Mouse (Mus musculus) ES-Bruce4 (cell line): Measurements from ENCODE around the gene Papola. TPM values are rescaled to one million over a fixed set of nuclear protein-coding genes. Genes with fewer than 3 reads are reported as not detected.

ENCODE experiments used
- H3K27ac ChIP-seq: 2 replicates; pipeline ENCODE4 v1.5.1; 2012; ENCODE audit warnings: low read length, inconsistent platforms; ENCODE audit not compliant: insufficient read depth
- H3K27me3 ChIP-seq: 2 replicates; pipeline ENCODE4 v1.6.1; 2012; ENCODE audit warnings: mild to moderate bottlenecking, low read length, inconsistent platforms; ENCODE audit not compliant: control insufficient read depth, poor library complexity, insufficient read depth, severe bottlenecking
- H3K36me3 ChIP-seq: 2 replicates; pipeline ENCODE4 v1.6.1; 2012; ENCODE audit warnings: inconsistent platforms, mild to moderate bottlenecking, low read length, moderate library complexity; ENCODE audit not compliant: control insufficient read depth, poor library complexity, insufficient read depth, severe bottlenecking
- H3K4me1 ChIP-seq: one replicate; pipeline ENCODE4 v1.8.1; 2011; ENCODE audit warnings: low read length; ENCODE audit not compliant: control insufficient read depth, insufficient read depth
- H3K4me3 ChIP-seq: 2 replicates; pipeline ENCODE4 v1.5.1; 2011; ENCODE audit warnings: low read depth, mild to moderate bottlenecking, low read length
- H3K9ac ChIP-seq: 2 replicates; pipeline ENCODE4 v1.6.1; 2012; ENCODE audit warnings: low read depth, mild to moderate bottlenecking, inconsistent platforms; ENCODE audit not compliant: poor library complexity, severe bottlenecking
- H3K9me3 ChIP-seq: replicated peaks from 2 replicates; pipeline ENCODE4 v1.6.1; 2012; ENCODE audit warnings: mild to moderate bottlenecking, low read length, inconsistent platforms; ENCODE audit not compliant: control insufficient read depth, poor library complexity, insufficient read depth, severe bottlenecking
- CTCF ChIP-seq: IDR thresholded peaks from one replicate; pipeline ENCODE4 v1.8.1; 2011; ENCODE audit warnings: low read depth, low read length
- EP300 ChIP-seq: IDR thresholded peaks from 2 replicates; pipeline ENCODE4 v1.6.1; 2011; ENCODE audit warnings: low read depth, low read length; ENCODE audit not compliant: insufficient read depth
- POLR2A ChIP-seq: IDR thresholded peaks from one replicate; pipeline ENCODE4 v1.8.1; 2011; ENCODE audit warnings: low read length; ENCODE audit not compliant: insufficient read depth
- polyA plus RNA-seq: library from polyadenylated mRNA; stranded (reverse); fragments of >200 nt; gene quantifications from 2 replicates; pipeline ENCODE4 v1.2.4, GENCODE M21; 2011; ENCODE audit warnings: low read depth; ENCODE audit not compliant: missing spikeins, insufficient read depth, insufficient read length

Gene Papola
- polyA plus RNA-seq, 1 experiment = 251 TPM

DNA sequence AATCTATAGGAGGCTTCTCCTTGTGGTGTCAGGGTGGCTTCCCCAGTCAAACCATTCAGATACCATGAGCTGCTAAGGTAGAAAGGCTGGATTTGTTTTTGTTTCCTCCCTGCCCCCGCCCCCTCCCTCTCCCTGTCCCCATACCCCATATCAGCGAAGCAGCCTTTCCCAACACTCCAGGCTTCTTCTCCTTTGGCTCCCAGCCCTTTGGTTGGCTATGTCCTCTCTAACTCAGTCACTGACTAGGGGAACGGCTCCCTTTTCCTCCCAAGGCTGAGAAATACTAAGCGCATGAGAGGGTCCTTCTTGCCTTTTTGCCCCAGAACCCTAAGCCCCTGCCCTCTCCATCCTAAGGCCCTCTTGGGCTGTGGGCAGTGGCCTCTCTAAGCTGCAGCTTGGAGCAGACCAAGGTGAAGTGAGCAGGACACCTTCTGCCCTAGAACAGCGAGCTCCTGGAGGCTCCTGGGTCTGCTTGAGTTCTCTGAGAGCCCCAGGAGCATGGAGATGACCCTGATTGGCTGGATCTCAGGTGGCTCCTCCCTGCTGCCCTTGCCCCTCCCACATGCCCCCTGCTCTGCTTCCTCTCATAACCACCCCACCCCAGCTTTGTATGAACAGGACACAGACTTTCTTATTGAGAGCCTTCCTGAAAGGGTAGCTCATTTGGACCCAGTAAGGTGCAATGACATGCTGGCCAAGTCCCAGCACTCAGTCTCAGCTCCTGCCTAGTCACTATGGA lies 73.6 kb downstream of the Papola start:
- H3K27ac ChIP-seq = no peak overlapping the region
- H3K36me3 ChIP-seq = no peaks in the 10 kb centered on the region
- H3K27me3 ChIP-seq = no peaks in the 10 kb centered on the region
- no peak overlapping the region for H3K9ac ChIP-seq
- TF ChIP-seq CTCF = no peak
- TF ChIP-seq POLR2A = no peak
- TF ChIP-seq EP300 = no peak
- H3K9me3 ChIP-seq = no peaks in the 10 kb centered on the region
- H3K4me3 ChIP-seq = no peak overlapping the region
- H3K4me1 ChIP-seq = no peaks in the 10 kb centered on the region

DNA sequence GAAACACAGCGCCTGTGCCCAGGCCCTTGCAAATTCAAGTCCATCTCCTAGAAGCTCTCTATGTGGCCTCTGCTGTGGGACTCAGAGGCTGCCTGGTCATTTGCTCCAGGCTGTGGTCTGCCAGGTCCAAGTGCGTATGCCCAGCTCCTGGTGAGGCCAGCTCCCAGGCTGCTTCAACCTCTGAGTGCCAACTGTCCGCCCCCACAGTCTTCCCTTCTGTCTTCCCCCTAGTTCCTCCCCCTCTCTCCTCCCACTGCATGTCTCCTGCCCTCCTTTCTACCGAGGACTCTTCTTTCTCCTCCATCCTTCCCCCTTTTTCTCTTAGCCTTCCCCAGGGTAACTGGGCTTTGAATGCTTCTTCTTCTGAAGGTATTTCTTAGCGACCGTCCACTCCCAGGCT lies 77.6 kb downstream of the Papola start:
- no peak for TF ChIP-seq EP300
- no peak for TF ChIP-seq POLR2A
- TF ChIP-seq CTCF = no peak
- Histone ChIP-seq H3K4me3 (no peak overlapping the region), H3K9me3 (no peaks in the 10 kb centered on the region), H3K27me3 (no peaks in the 10 kb centered on the region), H3K27ac (no peak overlapping the region), H3K9ac (no peak overlapping the region; the same call in 1 of the 2 replicates), H3K36me3 (no peaks in the 10 kb centered on the region), H3K4me1 (no peaks in the 10 kb centered on the region)

- Histone ChIP-seq H3K9ac (no peak overlapping the region; the same call in 1 of the 2 replicates), H3K4me1 (no peaks in the 10 kb centered on the region), H3K27me3 (no peaks in the 10 kb centered on the region), H3K9me3 (no peaks in the 10 kb centered on the region), H3K36me3 (no peaks in the 10 kb centered on the region), H3K4me3 (peak overlapping the region; percentile 34), H3K27ac (no peak overlapping the region)
- TF ChIP-seq CTCF (no peak), EP300 (no peak), POLR2A (no peak)
These were observed 78.1 kb downstream of the Papola start for GRCm38 (mm10) chr12:105862607-105863006.

DNA sequence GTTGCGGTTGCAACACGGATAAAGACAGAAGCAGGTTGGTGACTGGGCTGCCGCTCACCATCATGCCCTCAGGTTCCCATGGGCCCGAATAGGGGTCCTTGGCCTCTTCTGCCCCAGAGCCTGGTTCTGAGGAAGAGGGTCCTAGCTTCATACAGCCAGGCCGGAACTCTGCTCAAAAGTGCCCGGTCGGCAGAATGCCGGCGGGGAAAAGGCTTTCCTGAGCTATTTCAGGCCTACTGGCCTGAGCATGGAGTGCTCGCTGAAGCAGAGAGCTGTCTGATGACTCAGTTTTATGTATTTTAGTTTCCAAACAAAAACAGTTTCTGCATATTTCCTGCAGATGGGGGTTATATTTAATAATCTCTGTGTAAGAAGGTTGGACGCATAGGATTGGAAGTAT lies 78.9 kb downstream of the Papola start:
- no peaks in the 10 kb centered on the region for H3K36me3 ChIP-seq
- H3K9me3 ChIP-seq = no peaks in the 10 kb centered on the region
- no peak overlapping the region for H3K27ac ChIP-seq
- H3K9ac ChIP-seq = no peak overlapping the region
- no peak overlapping the region for H3K4me3 ChIP-seq
- TF ChIP-seq POLR2A (no peak), EP300 (no peak), CTCF (no peak)
- no peaks in the 10 kb centered on the region for H3K4me1 ChIP-seq
- H3K27me3 ChIP-seq = no peaks in the 10 kb centered on the region

- TF ChIP-seq EP300 (no peak), CTCF (no peak), POLR2A (no peak)
- Histone ChIP-seq H3K27me3 (no peaks in the 10 kb centered on the region), H3K9me3 (no peaks in the 10 kb centered on the region), H3K4me1 (no peaks in the 10 kb centered on the region), H3K4me3 (no peak overlapping the region), H3K36me3 (no peaks in the 10 kb centered on the region), H3K9ac (no peak overlapping the region), H3K27ac (no peak overlapping the region)
These were observed 83.2 kb downstream of the Papola start for GRCm38 (mm10) chr12:105867646-105868045.

GRCm38 (mm10) chr12:105869242-105869641 lies 84.7 kb downstream of the Papola start:
- H3K36me3 ChIP-seq = no peaks in the 10 kb centered on the region
- H3K4me1 ChIP-seq = no peaks in the 10 kb centered on the region
- no peak overlapping the region for H3K9ac ChIP-seq
- no peak overlapping the region for H3K4me3 ChIP-seq
- H3K9me3 ChIP-seq = no peaks in the 10 kb centered on the region
- no peaks in the 10 kb centered on the region for H3K27me3 ChIP-seq
- no peak overlapping the region for H3K27ac ChIP-seq
- TF ChIP-seq EP300 = no peak
- TF ChIP-seq POLR2A = no peak
- TF ChIP-seq CTCF = no peak
